Mouse (Mus musculus) brain, embryonic 18.5 days (tissue): ENCODE measurements around the gene Tnip1.
"Not testable (repeated sequence)": the region's sequence is repeated elsewhere in the genome, so short reads cannot be mapped to it uniquely, and the experiment has no call there.

Experiments used
- DNase-seq: peaks from one replicate; pipeline ENCODE4 v3.0.0-alpha.2; 2012; ENCODE audit warnings: low read depth, low spot score

Gene Tnip1

GRCm38 (mm10) chr11:54910081-54910665 is 52.5 kb downstream of the Tnip1 start:
- no peak for DNase-seq

- no peak for DNase-seq
Measured at GRCm38 (mm10) chr11:54909273-54909672, 53.4 kb downstream of the Tnip1 start.

- DNase-seq, result no peak
Measured at GRCm38 (mm10) chr11:54907259-54907658, 55.5 kb downstream of the Tnip1 start.

GRCm38 (mm10) chr11:54906466-54906865 is 56.3 kb downstream of the Tnip1 start:
- DNase-seq, result no peak

GRCm38 (mm10) chr11:54905931-54906330 is 56.8 kb downstream of the Tnip1 start:
- no peak for DNase-seq

- DNase-seq, result no peak
Measured at GRCm38 (mm10) chr11:54905086-54905485, 57.6 kb downstream of the Tnip1 start.

GRCm38 (mm10) chr11:54903940-54904706 is 58.6 kb downstream of the Tnip1 start:
- no peak for DNase-seq

GRCm38 (mm10) chr11:54903339-54903738 is 59.4 kb downstream of the Tnip1 start:
- DNase-seq, result no peak

- peak; percentile 34 for DNase-seq
Measured at GRCm38 (mm10) chr11:54902333-54903323, 60.1 kb downstream of the Tnip1 start, which contains the start of gene Gpx3. Gpx3 (plus strand) TSS chr11:54902453.

- DNase-seq, result no peak
Measured at GRCm38 (mm10) chr11:54899657-54900056, 63.1 kb downstream of the Tnip1 start.

GRCm38 (mm10) chr11:54897470-54897869 is 65.2 kb downstream of the Tnip1 start:
- DNase-seq, result no peak

GRCm38 (mm10) chr11:54896646-54897045 is 66.1 kb downstream of the Tnip1 start:
- DNase-seq, result not testable (repeated sequence)

GRCm38 (mm10) chr11:54894589-54894988 is 68.1 kb downstream of the Tnip1 start:
- DNase-seq, result no peak

GRCm38 (mm10) chr11:54892091-54892490 is 70.6 kb downstream of the Tnip1 start:
- DNase-seq, result no peak

GRCm38 (mm10) chr11:54891341-54891740 is 71.4 kb downstream of the Tnip1 start:
- DNase-seq, result no peak

- DNase-seq, result no peak
Measured at GRCm38 (mm10) chr11:54887927-54888326, 74.8 kb downstream of the Tnip1 start.

GRCm38 (mm10) chr11:54885406-54885805 is 77.3 kb downstream of the Tnip1 start:
- no peak for DNase-seq

- DNase-seq, result no peak
Measured at GRCm38 (mm10) chr11:54884937-54885336, 77.8 kb downstream of the Tnip1 start.

GRCm38 (mm10) chr11:54884197-54884828 is 78.4 kb downstream of the Tnip1 start:
- DNase-seq, result no peak

GRCm38 (mm10) chr11:54882671-54883070 is 80.0 kb downstream of the Tnip1 start:
- no peak for DNase-seq

- DNase-seq, result no peak
Measured at GRCm38 (mm10) chr11:54881051-54881474, 81.7 kb downstream of the Tnip1 start.
